Mouse (Mus musculus): ENCODE results near the gene Mrpl21. TPM values are rescaled to one million over a fixed set of nuclear protein-coding genes. Genes with fewer than 3 reads are reported as not detected.

Mrpl21 gene
- total and polyA plus RNA-seq, 3 experiments, result 145 to 159 TPM; not detected in 1

GRCm38 (mm10) chr19:3292028-3292427 lies 9.3 kb downstream of the Mrpl21 start:
- peak; percentile 68 for DNase-seq (ENCODE audit: low read depth, low spot score)
- peaks cover 0 to 3% of the 10 kb centered on the region in 2 experiments; a peak in 1 of 4 replicates for H3K36me3 ChIP-seq (ENCODE audit: control insufficient read depth in 1 of 2, insufficient read depth in 2 of 2, low read length in 2 of 2)

GRCm38 (mm10) chr19:3292993-3293392 lies 10.3 kb downstream of the Mrpl21 start:
- no peak for TF ChIP-seq CHD1 (IDR thresholded peaks at IDR 0.05; ENCODE audit: low read depth, low read length)
- TF ChIP-seq ZKSCAN1 (IDR thresholded peaks at IDR 0.05; ENCODE audit: low read depth, low read length), result no peak
- TF ChIP-seq NRF1 (IDR thresholded peaks at IDR 0.05; ENCODE audit: insufficient read depth, low read depth, low read length, poor library complexity, severe bottlenecking), result no peak
- TF ChIP-seq USF2 (IDR thresholded peaks at IDR 0.05; ENCODE audit: borderline replicate concordance in 1 of 2, insufficient read depth in 1 of 2, low read depth in 1 of 2, low read length in 2 of 2), result no peak
- no peak for TF ChIP-seq MEF2A (IDR thresholded peaks at IDR 0.05; ENCODE audit: extremely low read depth, insufficient replicate concordance, low read depth, low read length, poor library complexity, severe bottlenecking)
- TF ChIP-seq ZMIZ1 (IDR thresholded peaks at IDR 0.05; ENCODE audit: low read depth, low read length), result no peak
- no peak for TF ChIP-seq MAZ (IDR thresholded peaks at IDR 0.05; ENCODE audit: low read depth, low read length)
- no peak for TF ChIP-seq USF1 (IDR thresholded peaks at IDR 0.05; ENCODE audit: low read depth, low read length)
- DNase-seq (ENCODE audit: low read depth, low spot score), result no peak
- Histone ChIP-seq H3K9me3 (replicated peaks; ENCODE audit: insufficient read depth, low read length) (no peaks in the 10 kb centered on the region), H3K27ac (ENCODE audit: control insufficient read depth, low read depth, low read length) (no peak overlapping the region), H3K79me2 (ENCODE audit: control insufficient read depth, insufficient read depth, low read length, poor library complexity) (no peaks in the 10 kb centered on the region), H3K4me1 (ENCODE audit: control insufficient read depth in 1 of 2, insufficient read depth in 2 of 2, low read length in 2 of 2) (no peaks in the 10 kb centered on the region), H3K36me3 (ENCODE audit: control insufficient read depth in 1 of 2, insufficient read depth in 2 of 2, low read length in 2 of 2) (peaks cover 0 to 3% of the 10 kb centered on the region in 2 experiments; a peak in 1 of 4 replicates), H3K27me3 (ENCODE audit: control insufficient read depth in 1 of 2, insufficient read depth in 2 of 2, low read length in 2 of 2) (no peaks in the 10 kb centered on the region), H3K9ac (ENCODE audit: control insufficient read depth, low read depth, low read length, poor library complexity, severe bottlenecking) (no peak overlapping the region), H3K4me3 (ENCODE audit: control insufficient read depth in 1 of 2, insufficient read depth in 1 of 2, low read depth in 2 of 2, low read length in 2 of 2) (no peak overlapping the region)

More at GRCm38 (mm10) chr19:3292028-3292427, 9.3 kb downstream of the Mrpl21 start:
- Histone ChIP-seq H3K27me3 (ENCODE audit: control insufficient read depth in 1 of 2, insufficient read depth in 2 of 2, low read length in 2 of 2) (no peaks in the 10 kb centered on the region), H3K9ac (ENCODE audit: control insufficient read depth, low read depth, low read length, poor library complexity, severe bottlenecking) (no peak overlapping the region), H3K79me2 (ENCODE audit: control insufficient read depth, insufficient read depth, low read length, poor library complexity) (no peaks in the 10 kb centered on the region), H3K27ac (ENCODE audit: control insufficient read depth, low read depth, low read length) (no peak overlapping the region), H3K4me1 (ENCODE audit: control insufficient read depth in 1 of 2, insufficient read depth in 2 of 2, low read length in 2 of 2) (no peaks in the 10 kb centered on the region), H3K9me3 (replicated peaks; ENCODE audit: insufficient read depth, low read length) (no peaks in the 10 kb centered on the region), H3K4me3 (ENCODE audit: control insufficient read depth in 1 of 2, insufficient read depth in 1 of 2, low read depth in 2 of 2, low read length in 2 of 2) (no peak overlapping the region)
- TF ChIP-seq RAD21 (IDR thresholded peaks at IDR 0.05; ENCODE audit: low read depth, low read length) (peak; percentile 75), ZNF384 (IDR thresholded peaks at IDR 0.05; ENCODE audit: low read depth, low read length) (no peak), TAL1 (IDR thresholded peaks at IDR 0.05; ENCODE audit: low read length) (no peak), ZC3H11A (IDR thresholded peaks at IDR 0.05; ENCODE audit: low read depth, low read length) (peak; percentile 60), EP300 (IDR thresholded peaks at IDR 0.05; ENCODE audit: low read depth in 1 of 2, low read length in 2 of 2) (no peak), GABPA (IDR thresholded peaks at IDR 0.05; ENCODE audit: low read depth, low read length) (no peak), SMC3 (IDR thresholded peaks at IDR 0.05; ENCODE audit: low read depth, low read length) (peak; percentile 80), RCOR1 (IDR thresholded peaks at IDR 0.05; ENCODE audit: low read depth, low read length) (no peak), TCF12 (IDR thresholded peaks at IDR 0.05; ENCODE audit: low read depth, low read length) (no peak), CTCF (IDR thresholded peaks at IDR 0.05 in 2 of 3, conservative IDR thresholded peaks at IDR 0.05 in 1 of 3; ENCODE audit: control insufficient read depth in 1 of 3, insufficient read depth in 1 of 3, low read depth in 2 of 3, low read length in 3 of 3, poor library complexity in 1 of 3, severe bottlenecking in 1 of 3) (peak; percentile 80 to 90 (median 86)), USF1 (IDR thresholded peaks at IDR 0.05; ENCODE audit: low read depth, low read length) (no peak), MAZ (IDR thresholded peaks at IDR 0.05; ENCODE audit: low read depth, low read length) (no peak), GATA1 (IDR thresholded peaks at IDR 0.05; ENCODE audit: low read depth, low read length) (no peak), E2F4 (IDR thresholded peaks at IDR 0.05; ENCODE audit: borderline replicate concordance, low read depth, low read length) (no peak), HCFC1 (IDR thresholded peaks at IDR 0.05; ENCODE audit: low read depth, low read length) (no peak), TBP (IDR thresholded peaks at IDR 0.05; ENCODE audit: low read depth, low read length) (no peak), BHLHE40 (IDR thresholded peaks at IDR 0.05; ENCODE audit: borderline replicate concordance, low read depth, low read length) (no peak), MXI1 (IDR thresholded peaks at IDR 0.05; ENCODE audit: low read depth, low read length) (no peak), POLR2A (IDR thresholded peaks at IDR 0.05; ENCODE audit: control insufficient read depth in 1 of 2, insufficient read depth in 1 of 2, low read depth in 1 of 2, low read length in 2 of 2, poor library complexity in 1 of 2) (no peak), NELFE (IDR thresholded peaks at IDR 0.05; ENCODE audit: low read depth, low read length) (no peak), CHD2 (IDR thresholded peaks at IDR 0.05; ENCODE audit: low read length) (no peak), ZMIZ1 (IDR thresholded peaks at IDR 0.05; ENCODE audit: low read depth, low read length) (no peak), MAX (IDR thresholded peaks at IDR 0.05; ENCODE audit: low read length) (no peak), POLR2AphosphoS2 (IDR thresholded peaks at IDR 0.05; ENCODE audit: low read length) (no peak), ETS1 (IDR thresholded peaks at IDR 0.05; ENCODE audit: low read depth, low read length) (no peak)
